Mouse (Mus musculus) cerebellum, adult 2 months (tissue): Measurements from ENCODE around the gene Hhex.

ENCODE experiments used
- CTCF ChIP-seq: fragments of 200-500 bp; IDR thresholded peaks from 2 replicates; pipeline ENCODE4 v1.5.1; 2011; ENCODE audit warnings: low read depth, mild to moderate bottlenecking, control low read depth, low read length, moderate library complexity, borderline replicate concordance; ENCODE audit not compliant: insufficient read depth
- POLR2A ChIP-seq: fragments of 200-500 bp; IDR thresholded peaks from 2 replicates; pipeline ENCODE4 v1.6.1; 2011; ENCODE audit warnings: low read length, control low read depth, borderline replicate concordance; ENCODE audit not compliant: insufficient read depth

DNA sequence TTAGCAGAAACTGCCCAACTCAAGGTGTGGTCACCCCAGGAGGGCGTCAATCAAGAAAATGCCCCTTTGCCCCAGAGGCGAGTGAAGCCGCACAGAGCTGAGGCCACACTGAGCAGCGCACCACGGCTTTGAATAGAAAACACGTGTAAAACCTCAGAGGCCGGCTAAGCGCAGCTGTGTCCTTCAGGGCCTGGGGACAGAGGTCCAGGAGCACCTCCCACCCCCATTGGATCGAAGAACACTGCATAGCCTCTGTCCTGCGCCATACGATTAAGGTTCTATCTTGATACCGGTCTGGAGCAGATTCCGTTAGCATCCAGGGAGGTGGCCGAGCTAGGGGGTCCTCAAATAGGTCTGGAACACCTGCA is 731 bp upstream of the Hhex start:
- TF ChIP-seq CTCF (no peak), POLR2A (no peak)
